Mouse (Mus musculus) right cerebral cortex, postnatal 25 days (tissue): ENCODE data around the gene Myof.

Source experiments
- DNase-seq: peaks from one replicate; pipeline ENCODE4 v3.0.0; 2022

Myof gene

GRCm38 (mm10) chr19:37934640-37935039 is 108.7 kb downstream of the Myof start:
- no peak for DNase-seq

GRCm38 (mm10) chr19:37932198-37932597 is 111.2 kb downstream of the Myof start:
- DNase-seq: no peak

DNA sequence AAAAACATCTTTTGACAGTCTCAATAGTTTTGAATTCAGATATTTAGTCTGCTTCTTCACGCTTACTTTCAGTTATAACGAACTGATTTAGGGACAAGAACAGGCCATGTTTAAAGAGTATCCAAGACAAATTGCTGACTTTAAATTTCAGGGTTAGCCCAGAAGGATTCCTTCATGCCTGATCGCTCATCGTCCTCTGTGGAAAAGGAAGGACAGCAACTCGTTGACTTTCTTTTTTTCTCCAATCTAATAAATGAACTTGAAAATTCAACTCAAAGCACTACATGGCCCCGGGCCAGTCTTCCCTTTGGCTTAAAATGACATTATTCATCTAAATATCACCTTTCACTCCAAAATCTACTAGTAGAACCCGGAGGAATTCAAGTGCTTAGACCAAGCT is 115.5 kb downstream of the Myof start:
- DNase-seq: no peak

DNA sequence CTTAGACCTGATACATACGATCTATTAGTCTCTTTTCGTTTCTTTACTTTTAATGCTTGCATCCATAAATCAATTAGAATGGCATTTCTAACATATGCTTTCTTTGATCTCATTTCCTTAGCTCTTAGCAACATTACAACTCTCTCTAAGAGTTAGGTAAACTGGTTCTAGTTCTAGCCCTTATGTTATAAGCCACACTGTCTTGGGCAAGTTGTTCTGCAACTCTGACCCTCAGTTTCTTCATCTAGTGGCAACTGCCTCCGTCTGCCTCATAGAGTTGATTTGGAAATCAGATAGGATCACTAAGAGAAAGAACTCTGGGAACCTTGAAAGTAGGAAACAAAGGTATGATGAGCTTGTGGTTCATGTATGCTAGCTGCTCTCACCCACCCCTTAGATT is 118.1 kb downstream of the Myof start:
- DNase-seq: no peak

DNA sequence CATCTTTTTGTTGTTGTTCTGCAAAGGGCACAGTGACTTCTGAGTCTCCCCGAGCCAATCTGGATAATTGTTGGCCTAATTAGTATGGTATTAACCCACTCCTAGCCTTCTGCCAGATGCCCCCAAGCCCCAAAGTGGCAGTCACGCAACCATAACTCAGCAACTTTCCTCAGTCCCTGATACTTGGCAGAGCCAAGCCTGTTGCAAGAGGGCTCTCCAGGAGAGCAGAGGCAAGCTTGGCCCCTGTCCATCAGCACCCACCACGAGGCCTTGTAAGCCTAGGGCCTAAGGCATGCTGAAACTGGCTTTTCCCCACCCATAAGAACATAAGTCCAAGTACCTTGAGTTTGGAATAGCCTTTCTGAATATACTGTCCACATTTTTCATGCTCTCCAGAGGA is 119.1 kb downstream of the Myof start:
- DNase-seq: no peak

GRCm38 (mm10) chr19:37921098-37921497 is 122.3 kb downstream of the Myof start:
- DNase-seq: no peak

- no peak for DNase-seq
Observed at GRCm38 (mm10) chr19:37918515-37918932, 124.9 kb downstream of the Myof start.

DNA sequence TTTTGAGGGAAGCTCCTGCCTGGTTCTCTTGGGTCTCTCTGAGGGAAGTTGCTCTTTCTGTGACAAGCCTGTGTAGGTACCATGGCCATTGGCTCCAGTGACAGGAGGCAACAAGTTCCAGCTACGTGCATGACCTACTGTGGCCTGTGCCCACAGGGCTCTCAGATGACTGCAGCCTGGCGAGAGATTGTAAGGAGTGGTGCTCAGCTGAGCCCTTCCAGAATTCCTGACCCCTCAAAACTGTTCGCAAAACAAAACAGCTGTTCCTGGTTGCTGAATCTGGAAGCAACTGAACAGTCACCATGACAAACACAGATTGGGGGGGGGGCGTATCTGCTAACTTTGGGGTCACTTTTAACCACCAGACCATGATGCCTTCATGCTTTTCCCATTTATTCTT is 129.1 kb downstream of the Myof start:
- no peak for DNase-seq

DNA sequence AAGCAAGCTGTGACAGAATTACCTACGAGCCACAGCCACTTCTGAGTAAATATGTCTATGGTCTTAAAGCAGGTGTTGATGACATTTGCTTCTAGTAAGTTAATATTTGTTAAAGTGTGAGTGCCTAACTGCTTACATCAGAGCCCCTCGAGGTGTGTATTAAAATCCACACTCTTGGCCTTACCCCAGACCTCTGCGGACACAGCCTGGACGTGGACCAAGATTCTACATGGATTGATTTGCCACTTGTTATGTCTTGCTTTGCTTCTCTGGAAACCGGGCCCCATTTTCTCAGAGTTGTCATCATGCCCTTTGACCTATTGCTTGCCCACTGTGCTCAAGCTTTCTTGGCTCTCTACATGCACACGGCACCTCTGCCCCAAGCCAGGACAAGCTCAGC is 130.9 kb downstream of the Myof start:
- DNase-seq: no peak

DNA sequence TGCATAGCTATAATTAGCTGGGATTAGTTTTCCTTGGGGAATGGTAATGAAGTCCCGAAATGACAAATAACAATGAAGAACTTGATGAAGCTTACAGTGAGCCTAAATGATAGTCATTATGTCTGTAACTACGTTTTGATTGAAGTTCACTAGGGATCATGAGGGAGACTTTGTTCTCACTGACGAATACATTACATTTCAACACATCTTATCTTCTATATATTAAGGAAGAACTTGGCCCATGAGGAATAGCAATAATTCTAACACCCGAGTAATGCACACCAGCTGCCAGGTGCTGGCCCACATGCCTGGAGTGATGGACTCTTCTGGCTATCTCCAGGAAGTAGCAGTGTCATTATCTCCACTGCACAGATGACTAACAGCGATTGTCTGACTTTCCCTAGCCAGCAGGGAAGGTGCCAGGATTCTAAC is 133.5 kb downstream of the Myof start:
- DNase-seq: no peak

- peak; percentile 36 for DNase-seq
Observed at GRCm38 (mm10) chr19:37907451-37908320, 135.7 kb downstream of the Myof start.

GRCm38 (mm10) chr19:37906916-37907315 is 136.5 kb downstream of the Myof start:
- DNase-seq: no peak

- DNase-seq: no peak
Observed at GRCm38 (mm10) chr19:37896081-37896480, 147.3 kb downstream of the Myof start.

DNA sequence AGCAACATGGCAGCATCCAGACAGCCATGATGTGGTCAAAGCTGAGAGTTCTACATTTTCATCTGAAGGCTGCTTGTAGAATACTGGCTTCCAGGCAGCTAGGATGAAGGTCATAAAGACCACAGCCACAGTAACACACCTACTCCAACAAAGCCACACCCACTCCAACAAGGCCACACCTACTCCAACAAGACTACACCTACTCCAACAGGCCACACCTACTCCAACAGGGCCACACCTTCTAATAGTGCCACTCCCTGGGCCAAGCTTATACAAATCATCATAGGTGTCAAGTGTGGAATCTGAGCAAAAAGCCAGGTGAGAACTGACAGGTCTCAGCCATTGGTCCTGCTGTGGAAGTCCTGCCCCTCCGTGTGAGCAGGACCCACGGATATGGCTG is 152.4 kb downstream of the Myof start:
- no peak for DNase-seq

DNA sequence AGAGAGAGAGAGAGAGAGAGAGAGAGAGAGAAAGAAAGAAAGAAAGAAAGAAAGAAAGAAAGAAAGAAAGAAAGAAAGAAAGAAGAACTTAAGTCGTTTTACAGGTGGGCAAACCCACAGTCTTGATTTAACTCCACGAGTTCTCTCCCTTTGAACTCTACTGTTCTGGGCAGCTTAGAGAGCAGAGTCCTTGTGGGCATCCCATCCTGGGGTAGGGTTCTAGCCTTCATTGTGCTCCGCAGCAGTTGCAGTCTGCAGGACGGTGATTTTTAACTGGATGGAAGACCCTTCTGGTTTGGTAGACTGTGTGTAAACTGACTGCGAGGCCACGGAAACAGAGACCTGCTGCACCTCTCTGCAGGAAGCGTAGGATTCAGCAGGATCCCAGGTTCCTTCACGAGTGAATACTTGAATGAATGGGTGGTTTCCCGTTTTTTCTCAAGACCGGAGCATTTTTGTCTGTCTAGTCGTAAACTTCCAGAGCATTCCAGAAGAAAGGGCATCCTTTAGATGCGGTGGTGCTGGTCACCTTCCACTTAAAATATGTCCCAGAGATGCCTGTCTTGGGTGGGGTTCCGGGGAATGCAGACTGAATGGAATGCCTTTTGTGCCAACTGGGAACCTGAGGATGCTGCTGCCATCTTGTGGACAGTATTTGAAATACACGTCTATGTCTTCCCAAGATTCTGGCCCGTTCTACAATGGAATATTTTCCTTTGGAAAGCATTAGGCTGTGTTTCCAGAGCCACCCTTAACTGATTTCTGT is 156.8 kb downstream of the Myof start:
- peak; percentile 45 for DNase-seq

DNA sequence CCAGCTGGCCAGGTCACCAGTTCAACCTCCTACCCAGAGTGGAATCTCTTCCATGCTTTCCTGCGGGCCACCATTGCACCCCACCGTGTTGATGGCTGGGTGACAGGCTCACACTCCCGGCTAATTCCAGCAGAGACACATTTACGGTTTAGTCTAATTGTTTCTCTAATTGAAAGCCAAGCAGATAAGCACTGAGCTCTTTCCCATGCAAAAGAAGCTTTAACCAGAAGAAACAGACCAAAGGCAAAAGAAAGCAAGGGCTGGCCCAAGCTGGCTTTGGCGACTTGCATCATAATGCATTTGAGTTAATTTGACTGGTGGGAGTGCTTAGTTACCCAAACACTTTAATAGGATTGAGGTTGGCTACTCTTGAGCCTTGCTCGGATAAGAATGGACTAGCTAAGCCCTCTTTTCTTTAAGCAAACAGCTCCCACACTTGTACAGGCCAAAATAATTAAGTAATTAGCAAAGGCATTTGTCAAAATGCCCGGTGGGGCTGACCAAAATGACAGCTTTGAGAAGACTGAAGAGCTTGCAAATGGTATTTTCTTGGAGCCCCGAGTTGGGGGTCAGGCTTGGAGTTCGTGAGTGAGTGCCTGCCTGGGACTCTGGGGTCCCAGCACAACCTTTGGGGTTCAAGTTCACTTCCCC is 161.8 kb downstream of the Myof start:
- no peak for DNase-seq

GRCm38 (mm10) chr19:37877511-37878167 is 165.7 kb downstream of the Myof start:
- DNase-seq: no peak

DNA sequence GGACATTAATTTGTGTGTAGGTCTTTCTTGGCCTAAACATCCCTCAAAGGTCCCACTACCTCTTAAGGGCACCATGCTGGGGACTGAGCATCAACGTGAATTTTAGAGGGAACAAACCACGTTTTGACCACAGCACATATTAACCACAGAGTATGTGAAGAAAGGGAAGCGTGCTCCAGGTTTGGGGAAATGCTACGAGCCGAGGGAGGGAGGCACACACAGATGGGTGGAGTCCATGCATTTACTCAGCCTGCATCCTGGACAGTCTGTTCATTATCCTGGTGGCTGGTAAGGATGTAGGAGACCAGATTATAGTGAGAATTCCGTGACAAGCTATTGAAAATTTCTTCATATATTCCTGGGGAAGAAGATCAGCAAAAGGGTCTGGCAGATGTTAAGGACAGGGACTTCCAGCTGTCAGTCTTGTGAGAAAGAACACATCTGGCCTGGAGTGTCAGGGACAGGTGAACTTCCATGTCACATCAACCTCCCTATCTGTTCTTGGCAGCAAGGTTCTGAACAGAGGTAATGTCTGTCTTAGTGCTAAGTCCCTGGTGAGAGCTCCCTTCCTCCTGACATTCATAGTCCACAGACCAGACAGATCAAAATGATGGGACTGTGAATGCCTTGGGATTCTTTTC is 166.7 kb downstream of the Myof start:
- DNase-seq: no peak

DNA sequence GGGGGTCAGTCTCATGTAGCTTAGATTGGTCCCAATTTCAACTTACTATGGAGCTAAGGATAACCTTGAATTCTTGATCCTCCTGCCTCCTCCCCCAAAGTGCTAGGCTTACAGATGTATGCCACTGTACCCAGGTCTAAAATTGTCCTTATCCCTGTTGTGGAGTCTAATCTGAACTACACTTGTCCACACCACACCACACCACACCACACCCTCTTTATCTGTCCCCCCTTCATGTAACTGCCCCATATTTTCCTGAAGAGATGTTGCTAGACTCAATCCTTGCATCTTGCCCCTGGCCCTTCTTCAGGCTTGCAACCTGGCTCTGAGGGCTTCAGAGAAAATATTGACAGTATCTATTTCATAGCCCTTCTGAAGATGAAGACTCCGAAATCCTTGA is 169.9 kb downstream of the Myof start:
- DNase-seq: no peak

DNA sequence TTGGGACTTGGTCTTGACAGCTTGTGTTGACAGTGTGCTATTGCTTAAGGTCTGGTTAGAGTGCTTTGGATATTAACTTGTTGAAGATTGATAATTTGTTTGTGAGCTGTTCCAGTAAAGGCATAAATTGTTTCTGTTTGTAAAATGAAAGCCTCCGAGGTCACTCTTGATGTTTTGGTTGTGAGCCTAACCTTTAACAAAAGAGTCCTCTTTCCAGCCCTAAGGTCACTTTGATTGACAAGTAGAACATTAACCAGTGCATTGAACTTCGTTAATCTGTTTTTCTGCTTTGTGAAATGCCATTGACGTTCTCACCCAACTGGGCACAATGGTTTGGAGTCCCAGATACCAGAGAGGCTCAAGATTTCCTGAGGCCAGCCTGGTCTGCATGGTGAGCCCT is 175.8 kb downstream of the Myof start:
- no peak for DNase-seq

- no peak for DNase-seq
Observed at GRCm38 (mm10) chr19:37866994-37867393, 176.4 kb downstream of the Myof start.

- no peak for DNase-seq
Observed at GRCm38 (mm10) chr19:37861171-37861570, 182.2 kb downstream of the Myof start.

- no peak for DNase-seq
Observed at GRCm38 (mm10) chr19:37860267-37860666, 183.1 kb downstream of the Myof start.
